10 mouse cellular contexts compared by ENCODE assay signal in genomic region chr5:69338916-69339622, GRCm38 (mm10). TPM values are rescaled to one million over a fixed set of nuclear protein-coding genes. Genes with fewer than 3 reads are reported as not detected.
DNase-seq lines count a peak whose midpoint lies in the region; ATAC-seq lines count a peak whose summit lies in the region.
"Had no signal": no experiment of that assay in that cellular context is flagged by ENCODE, and none has a peak within 500 bp of the region (broad histone marks: within the 10 kb centered on the region; RNA-seq: fewer than 3 reads in every experiment).

No protein-coding gene starts in this region.

- H3K9ac ChIP-seq in forebrain, embryonic 16.5 days (replicated peaks; ENCODE audit: low read depth, low read length): no peak overlapping the region

- H3K27me3 ChIP-seq in forebrain, embryonic 16.5 days (replicated peaks; ENCODE audit: control insufficient read depth, insufficient read depth, low read length): no peaks in the 10 kb centered on the region; the same call in 1 of the 2 replicates

- DNase-seq in retina, postnatal 1 day: peak; percentile 41
- no peak for DNase-seq in retina, embryonic 14.5 days (ENCODE audit: low spot score)
- DNase-seq in lung, postnatal 14 days: peak; percentile 3
- DNase-seq in ovary, postnatal 10 days (ENCODE audit: low spot score): no peak
- DNase-seq in c-Kit-positive CD71-positive TER-119-positive erythroid progenitor cells, embryonic 14.5 days (ENCODE audit: low spot score): no peak
- no peak for DNase-seq in testis, postnatal 10 days (ENCODE audit: low spot score)
- no peak for DNase-seq in thymus, adult 18-20 months
- DNase-seq: right cerebral cortex, postnatal 14 days; thymus, postnatal 36 days had no signal

- 35% methylated on average over 4 of the region's 4 CpGs for WGBS in forebrain, embryonic 16.5 days

- no peaks in the 10 kb centered on the region for H3K36me3 ChIP-seq in forebrain, embryonic 16.5 days (ENCODE audit: control insufficient read depth, insufficient read depth)

- H3K4me2 ChIP-seq in forebrain, embryonic 16.5 days (ENCODE audit: low read length): peak overlapping the region; percentile 28

- peaks cover 15% of the 10 kb centered on the region for H3K4me1 ChIP-seq in forebrain, embryonic 16.5 days (replicated peaks; ENCODE audit: control insufficient read depth, insufficient read depth, low read length)

- no peaks in the 10 kb centered on the region for H3K9me3 ChIP-seq in forebrain, embryonic 16.5 days (ENCODE audit: control insufficient read depth, low read length)

- peak overlapping the region; percentile 69 for H3K4me3 ChIP-seq in forebrain, embryonic 16.5 days (replicated peaks; ENCODE audit: low read length)

- no peak for ATAC-seq in forebrain, embryonic 16.5 days

- H3K27ac ChIP-seq in forebrain, embryonic 16.5 days (ENCODE audit: low read length): no peak overlapping the region

RNA-seq across cellular contexts. Expression of gene Kctd8, which starts 2.4 kb away (rescaled TPM):
- 6.3 and 9.8 TPM in 2 replicates for polyA plus RNA-seq in forebrain, embryonic 16.5 days (2015; fragmentation: Nextera tagmentation; extraction: Ambion mirVana)

Comparison
In these comparisons a context has a peak if more than half of its experiments do, and no peak if none do; other contexts are left out.
1. DNase-seq: peak in retina, postnatal 1 day (single experiment) and lung, postnatal 14 days (single experiment); none in retina, embryonic 14.5 days (single experiment), ovary, postnatal 10 days (single experiment), c-Kit-positive CD71-positive TER-119-positive erythroid progenitor cells, embryonic 14.5 days (single experiment), testis, postnatal 10 days (single experiment) and thymus, adult 18-20 months (0 of 2).